Mouse (Mus musculus): Measurements from ENCODE around the gene Zmynd10. TPM values are rescaled to one million over a fixed set of nuclear protein-coding genes. Genes with fewer than 3 reads are reported as not detected.
A peak's percentile ranks its signal among the peaks of the same experiment; 100 is the strongest.

The Zmynd10 gene
- polyA plus RNA-seq, 1 experiment from 2014 or later = 7.9 TPM

DNA sequence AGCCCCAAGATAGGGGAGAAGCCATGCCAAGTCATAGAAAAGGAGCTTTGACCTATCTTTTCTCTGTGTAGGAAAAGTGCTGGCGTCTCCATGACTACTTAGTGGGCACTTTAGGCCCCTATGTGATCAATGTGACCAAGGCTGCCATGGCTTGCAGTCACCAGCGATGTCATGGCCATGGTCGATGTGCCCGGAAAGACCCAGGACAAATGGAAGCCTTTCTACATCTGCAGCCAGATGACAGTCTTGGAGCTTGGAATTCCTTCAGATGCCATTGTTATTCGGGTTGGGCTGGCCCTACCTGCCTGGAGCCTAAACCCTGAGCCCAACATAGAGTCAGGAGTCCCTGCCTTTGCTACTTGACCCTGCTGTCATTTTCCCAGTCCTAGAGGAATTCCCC is 39.4 kb downstream of the Zmynd10 start:
- DNase-seq (ENCODE audit: low spot score) (no peak), ATAC-seq (replicated peaks; ENCODE audit: low FRiP score, low read depth) (no peak)
- H3K36me3 ChIP-seq (ENCODE audit: insufficient read depth, low read length) = peaks cover 24% of the 10 kb centered on the region
- no peak overlapping the region for H3K4me3 ChIP-seq (replicated peaks; ENCODE audit: low read depth, low read length)
- WGBS = 85% methylated on average over 5 of the region's 5 CpGs
- H3K4me1 ChIP-seq (replicated peaks; ENCODE audit: insufficient read depth, low read length) = peaks cover 16% of the 10 kb centered on the region
- H3K9me3 ChIP-seq (replicated peaks; ENCODE audit: low read length) = no peaks in the 10 kb centered on the region
- H3K27me3 ChIP-seq (ENCODE audit: insufficient read depth, low read length) = no peaks in the 10 kb centered on the region
- no peak overlapping the region for H3K27ac ChIP-seq
- TF ChIP-seq CTCF (IDR thresholded peaks at IDR 0.05; ENCODE audit: low read depth) = no peak
- no peak overlapping the region for H3K4me2 ChIP-seq (ENCODE audit: low read length)
- H3K9ac ChIP-seq (ENCODE audit: low read depth, low read length) = no peak overlapping the region

DNA sequence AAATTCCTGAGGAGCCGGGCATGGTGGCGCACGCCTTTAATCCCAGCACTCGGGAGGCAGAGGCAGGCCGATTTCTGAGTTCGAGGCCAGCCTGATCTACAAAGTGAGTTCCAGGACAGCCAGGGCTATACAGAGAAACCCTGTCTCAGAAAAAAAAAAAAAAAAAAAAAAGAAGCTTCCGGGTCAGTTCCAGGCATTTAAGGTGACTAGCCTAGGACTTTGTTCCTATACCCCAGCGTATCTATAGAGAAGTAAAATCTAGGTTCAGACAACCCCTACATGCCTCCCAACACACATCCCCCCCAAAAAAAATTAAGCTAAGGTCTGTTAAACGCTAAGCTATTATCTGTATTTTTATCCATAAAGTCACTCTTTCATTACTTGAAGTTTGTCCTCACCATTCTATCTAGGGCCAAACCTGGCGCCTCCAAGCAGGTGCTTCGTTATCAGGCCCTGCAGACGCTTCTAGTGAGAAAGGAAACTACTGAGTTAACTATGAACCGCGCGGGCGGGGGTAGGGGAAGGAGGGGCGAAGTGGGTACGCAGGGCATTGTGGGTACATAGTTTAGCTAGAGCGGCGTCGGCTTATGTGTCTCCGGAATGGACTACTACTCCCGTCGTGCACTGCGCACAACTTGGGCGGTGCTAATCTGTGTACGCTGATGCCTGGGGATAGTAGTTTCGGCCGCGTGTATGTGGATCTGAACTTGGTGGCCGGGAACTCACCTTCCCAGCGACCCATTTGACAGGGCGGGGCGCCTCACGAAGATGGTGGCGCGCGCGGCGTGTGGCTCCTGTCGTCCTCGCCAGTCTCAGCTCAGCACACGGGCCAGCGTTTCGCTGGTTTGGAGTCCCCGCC is 40.1 kb downstream of the Zmynd10 start, which contains the start of gene Ifrd2:
Gene Ifrd2, plus strand, starts transcription at position 669 of the 859 bp plus-strand sequence.
- WGBS = 15% methylated on average over 46 of the region's 46 CpGs
- no peak for TF ChIP-seq CTCF (IDR thresholded peaks at IDR 0.05; ENCODE audit: low read depth)
- H3K4me1 ChIP-seq (replicated peaks; ENCODE audit: insufficient read depth, low read length) = peaks cover 16% of the 10 kb centered on the region

DNA sequence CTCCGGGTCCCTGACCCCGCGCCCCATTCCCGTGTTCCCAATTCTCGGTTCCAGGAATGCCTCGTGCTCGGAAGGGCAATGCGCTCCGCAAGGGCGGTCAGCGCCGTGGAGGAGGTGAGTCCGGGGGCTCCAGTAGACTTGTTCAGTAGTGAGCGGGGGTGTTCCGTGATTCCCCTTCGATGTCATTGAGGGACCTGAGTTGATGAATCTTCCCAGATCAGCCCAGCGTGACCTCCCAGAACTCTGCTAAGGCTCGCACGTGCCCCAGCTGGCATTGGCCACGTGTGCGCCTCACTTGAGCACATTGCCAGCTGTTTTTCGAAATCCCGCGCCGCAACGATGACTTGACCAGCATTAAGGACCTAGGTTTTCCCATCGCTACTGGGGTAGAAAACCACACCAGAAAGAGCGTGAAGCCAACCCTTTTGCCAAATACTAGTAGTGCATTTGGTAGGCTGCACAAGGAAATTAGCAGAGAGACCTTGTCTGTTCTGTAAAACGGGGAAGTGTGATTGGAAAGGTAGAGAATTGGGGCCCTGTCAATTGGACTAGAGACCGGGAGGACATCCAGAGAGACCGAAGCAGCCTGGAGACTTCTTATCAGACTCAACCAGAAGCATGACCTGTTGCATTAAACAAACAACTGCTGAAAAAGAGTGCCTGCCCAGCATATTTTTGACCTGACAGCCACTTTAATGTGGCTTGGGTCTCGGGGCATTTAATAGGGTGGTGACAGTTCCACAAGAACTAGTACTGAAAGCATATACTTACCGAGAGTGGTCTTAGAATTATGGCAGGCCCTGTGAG is 40.9 kb downstream of the Zmynd10 start:
- Histone ChIP-seq H3K9ac (ENCODE audit: low read depth, low read length) (peak overlapping the region; percentile 52), H3K27me3 (ENCODE audit: insufficient read depth, low read length) (no peaks in the 10 kb centered on the region), H3K4me3 (replicated peaks; ENCODE audit: low read depth, low read length) (peak overlapping the region; percentile 56), H3K4me2 (ENCODE audit: low read length) (peak overlapping the region; percentile 74), H3K9me3 (replicated peaks; ENCODE audit: low read length) (no peaks in the 10 kb centered on the region), H3K27ac (no peak overlapping the region), H3K36me3 (ENCODE audit: insufficient read depth, low read length) (peaks cover 28% of the 10 kb centered on the region), H3K4me1 (replicated peaks; ENCODE audit: insufficient read depth, low read length) (peaks cover 12% of the 10 kb centered on the region)
- peak; percentile 34 for DNase-seq (ENCODE audit: low spot score)
- 2% methylated on average over 33 of the region's 33 CpGs for WGBS
- no peak for TF ChIP-seq CTCF (IDR thresholded peaks at IDR 0.05; ENCODE audit: low read depth)
- peak; percentile 34 for ATAC-seq (replicated peaks; ENCODE audit: low FRiP score, low read depth)

More for the DNA sequence above, 40.1 kb downstream of the Zmynd10 start, which contains the start of gene Ifrd2:
- DNase-seq (ENCODE audit: low spot score) (peak; percentile 99), ATAC-seq (replicated peaks; ENCODE audit: low FRiP score, low read depth) (peak; percentile 96)
- H3K36me3 ChIP-seq (ENCODE audit: insufficient read depth, low read length) = peaks cover 26% of the 10 kb centered on the region
- peak within 1 kb of the TSS; percentile 56 for H3K4me3 ChIP-seq (replicated peaks; ENCODE audit: low read depth, low read length)
- peak within 1 kb of the TSS; percentile 52 for H3K9ac ChIP-seq (ENCODE audit: low read depth, low read length)
- H3K27me3 ChIP-seq (ENCODE audit: insufficient read depth, low read length) = no peaks in the 10 kb centered on the region
- peak within 1 kb of the TSS; percentile 74 for H3K4me2 ChIP-seq (ENCODE audit: low read length)
- H3K27ac ChIP-seq = no peak within 1 kb of the TSS
- no peaks in the 10 kb centered on the region for H3K9me3 ChIP-seq (replicated peaks; ENCODE audit: low read length)

GRCm38 (mm10) chr9:107590058-107590772 is 43.1 kb downstream of the Zmynd10 start:
- TF ChIP-seq CTCF (IDR thresholded peaks at IDR 0.05; ENCODE audit: low read depth) = no peak
- Histone ChIP-seq H3K27ac (no peak overlapping the region), H3K4me2 (ENCODE audit: low read length) (no peak overlapping the region), H3K4me3 (replicated peaks; ENCODE audit: low read depth, low read length) (no peak overlapping the region), H3K9me3 (replicated peaks; ENCODE audit: low read length) (no peaks in the 10 kb centered on the region), H3K9ac (ENCODE audit: low read depth, low read length) (no peak overlapping the region), H3K27me3 (ENCODE audit: insufficient read depth, low read length) (no peaks in the 10 kb centered on the region), H3K36me3 (ENCODE audit: insufficient read depth, low read length) (peaks cover 34% of the 10 kb centered on the region), H3K4me1 (replicated peaks; ENCODE audit: insufficient read depth, low read length) (peaks cover 12% of the 10 kb centered on the region)
- WGBS = 83% methylated on average over 25 of the region's 25 CpGs
- no peak for DNase-seq (ENCODE audit: low spot score)
- no peak for ATAC-seq (replicated peaks; ENCODE audit: low FRiP score, low read depth)

DNA sequence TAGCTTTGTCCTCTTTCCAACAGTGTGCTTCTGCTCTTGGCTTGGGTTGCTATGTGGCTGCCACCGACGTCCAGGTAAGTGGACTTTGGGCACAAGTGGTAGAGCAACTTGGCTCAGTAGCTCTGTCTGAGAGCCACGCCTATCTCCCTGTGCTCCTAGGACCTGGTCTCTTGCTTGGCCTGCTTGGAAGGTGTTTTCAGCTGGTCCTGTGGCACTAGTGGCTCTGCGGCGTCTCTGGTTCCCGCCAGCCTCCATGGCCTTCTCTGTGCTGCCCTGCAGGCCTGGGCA is 43.6 kb downstream of the Zmynd10 start:
- Histone ChIP-seq H3K27ac (no peak overlapping the region), H3K4me1 (replicated peaks; ENCODE audit: insufficient read depth, low read length) (peaks cover 12% of the 10 kb centered on the region), H3K27me3 (ENCODE audit: insufficient read depth, low read length) (no peaks in the 10 kb centered on the region), H3K36me3 (ENCODE audit: insufficient read depth, low read length) (peaks cover 34% of the 10 kb centered on the region), H3K4me3 (replicated peaks; ENCODE audit: low read depth, low read length) (no peak overlapping the region), H3K9ac (ENCODE audit: low read depth, low read length) (no peak overlapping the region), H3K4me2 (ENCODE audit: low read length) (no peak overlapping the region), H3K9me3 (replicated peaks; ENCODE audit: low read length) (no peaks in the 10 kb centered on the region)
- DNase-seq (ENCODE audit: low spot score) (no peak), ATAC-seq (replicated peaks; ENCODE audit: low FRiP score, low read depth) (no peak)
- 84% methylated on average over 6 of the region's 6 CpGs for WGBS
- no peak for TF ChIP-seq CTCF (IDR thresholded peaks at IDR 0.05; ENCODE audit: low read depth)
